Comparison of ENCODE assay signal across 16 mouse cellular contexts in the genomic region with DNA sequence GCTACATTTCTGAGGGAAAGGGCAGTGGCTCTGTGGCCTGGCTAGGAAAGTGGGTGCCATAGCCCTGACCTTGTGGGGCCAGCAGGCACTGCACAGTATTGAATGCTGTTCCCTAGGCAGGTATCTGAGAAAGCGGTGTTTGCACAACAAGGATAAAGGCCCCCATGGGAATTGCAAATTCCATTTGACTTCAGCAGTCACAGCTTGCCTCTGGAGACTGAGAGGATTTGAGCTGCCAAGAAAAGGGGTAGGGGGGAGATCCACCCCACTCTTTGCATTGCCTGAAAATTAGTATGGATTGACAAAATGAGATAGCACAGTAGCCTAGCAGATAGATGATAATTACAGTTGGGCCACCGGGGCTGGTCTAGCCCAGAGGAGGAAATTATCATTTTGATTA.
DNase-seq lines count a peak whose midpoint lies in the region; ATAC-seq lines count a peak whose summit lies in the region.
"Had no signal": no experiment of that assay in that cellular context is flagged by ENCODE, and none has a peak within 500 bp of the region (broad histone marks: within the 10 kb centered on the region; RNA-seq: fewer than 3 reads in every experiment).

No protein-coding gene starts in this region.

- peak overlapping the region; percentile 59 for H3K27ac ChIP-seq in heart, embryonic 15.5 days
- no peak overlapping the region for H3K27ac ChIP-seq in embryonic facial prominence, embryonic 13.5 days
- H3K27ac ChIP-seq in hindbrain, embryonic 13.5 days: peak overlapping the region; percentile 86
- peak overlapping the region; percentile 66 for H3K27ac ChIP-seq in midbrain, embryonic 15.5 days

- H3K9ac ChIP-seq in heart, embryonic 15.5 days: no peak overlapping the region
- H3K9ac ChIP-seq in embryonic facial prominence, embryonic 13.5 days: no peak overlapping the region
- H3K9ac ChIP-seq in hindbrain, embryonic 13.5 days: no peak overlapping the region
- H3K9ac ChIP-seq in midbrain, embryonic 15.5 days: no peak overlapping the region
- H3K9ac ChIP-seq: liver, postnatal 0 days had no signal

- no peak overlapping the region for H3K4me3 ChIP-seq in heart, embryonic 15.5 days
- H3K4me3 ChIP-seq in embryonic facial prominence, embryonic 13.5 days: no peak overlapping the region
- H3K4me3 ChIP-seq in hindbrain, embryonic 13.5 days: no peak overlapping the region
- H3K4me3 ChIP-seq in midbrain, embryonic 15.5 days: no peak overlapping the region
- H3K4me3 ChIP-seq: megakaryocyte, embryonic 14.5 days had no signal

- peak overlapping the region; percentile 20 for H3K4me2 ChIP-seq in heart, embryonic 15.5 days
- H3K4me2 ChIP-seq in embryonic facial prominence, embryonic 13.5 days: peak overlapping the region; percentile 20; the same call in 1 of the 2 replicates
- H3K4me2 ChIP-seq in hindbrain, embryonic 13.5 days: no peak overlapping the region; the same call in 1 of the 2 replicates
- peak overlapping the region; percentile 7; the same call in 1 of the 2 replicates for H3K4me2 ChIP-seq in midbrain, embryonic 15.5 days

- H3K36me3 ChIP-seq in heart, embryonic 15.5 days: no peaks in the 10 kb centered on the region
- H3K36me3 ChIP-seq in embryonic facial prominence, embryonic 13.5 days: no peaks in the 10 kb centered on the region
- no peaks in the 10 kb centered on the region for H3K36me3 ChIP-seq in hindbrain, embryonic 13.5 days
- no peaks in the 10 kb centered on the region for H3K36me3 ChIP-seq in midbrain, embryonic 15.5 days (replicated peaks)

- ATAC-seq in heart, embryonic 15.5 days (replicated peaks; ENCODE audit: insufficient number of reproducible peaks, insufficient read depth, low FRiP score, low read depth): peak; percentile 15; the same call in 1 of the 2 replicates
- ATAC-seq in embryonic facial prominence, embryonic 13.5 days (ENCODE audit: insufficient number of reproducible peaks, insufficient read depth, low FRiP score, low TSS enrichment, low read depth): 0 out of 2 replicates have a peak, but pooled peaks have one; percentile 30
- ATAC-seq in hindbrain, embryonic 13.5 days (ENCODE audit: low FRiP score): peak; percentile 70
- peak; percentile 62 for ATAC-seq in midbrain, embryonic 15.5 days (replicated peaks)
- ATAC-seq: CD4-positive, CD25-positive, alpha-beta regulatory T cell, adult 4 months; liver, postnatal 0 days had no signal

- 30% methylated on average over 2 of the region's 2 CpGs for WGBS in heart, embryonic 15.5 days
- 27% methylated on average over 2 of the region's 2 CpGs for WGBS in embryonic facial prominence, embryonic 13.5 days
- WGBS in hindbrain, embryonic 13.5 days: 17% methylated on average over 2 of the region's 2 CpGs
- WGBS in midbrain, embryonic 15.5 days: 12% methylated on average over 2 of the region's 2 CpGs

- H3K4me1 ChIP-seq in heart, embryonic 15.5 days (replicated peaks): peaks cover 31% of the 10 kb centered on the region
- peaks cover 16% of the 10 kb centered on the region for H3K4me1 ChIP-seq in embryonic facial prominence, embryonic 13.5 days
- peaks cover 45% of the 10 kb centered on the region for H3K4me1 ChIP-seq in hindbrain, embryonic 13.5 days (replicated peaks)
- peaks cover 26% of the 10 kb centered on the region for H3K4me1 ChIP-seq in midbrain, embryonic 15.5 days

- no peaks in the 10 kb centered on the region for H3K9me3 ChIP-seq in heart, embryonic 15.5 days (replicated peaks)
- no peaks in the 10 kb centered on the region for H3K9me3 ChIP-seq in embryonic facial prominence, embryonic 13.5 days
- H3K9me3 ChIP-seq in hindbrain, embryonic 13.5 days: no peaks in the 10 kb centered on the region
- no peaks in the 10 kb centered on the region for H3K9me3 ChIP-seq in midbrain, embryonic 15.5 days
- H3K9me3 ChIP-seq: megakaryocyte, embryonic 14.5 days had no signal

- no peaks in the 10 kb centered on the region for H3K27me3 ChIP-seq in heart, embryonic 15.5 days
- no peaks in the 10 kb centered on the region for H3K27me3 ChIP-seq in embryonic facial prominence, embryonic 13.5 days
- peaks cover 13% of the 10 kb centered on the region for H3K27me3 ChIP-seq in hindbrain, embryonic 13.5 days
- H3K27me3 ChIP-seq in midbrain, embryonic 15.5 days (replicated peaks): no peaks in the 10 kb centered on the region
- H3K27me3 ChIP-seq: megakaryocyte, embryonic 14.5 days had no signal

- no peak for DNase-seq in heart, postnatal 4 days
- no peak for DNase-seq in right cerebral cortex, postnatal 14 days
- no peak for DNase-seq in adrenal gland, postnatal 25 days
- DNase-seq in kidney, postnatal 4 days: no peak
- DNase-seq: cerebellum, postnatal 36 days; gastrocnemius, postnatal 36 days; kidney, adult 11 months; kidney, postnatal 36 days; left cerebral cortex, postnatal 4 days; liver, postnatal 0 days had no signal

Comparison
In these comparisons a context has a peak if more than half of its experiments do, and no peak if none do; other contexts are left out.
1. ATAC-seq: peak in every context shown above with its lines; median percentile 70 in hindbrain, embryonic 13.5 days; 62 in midbrain, embryonic 15.5 days; 30 in embryonic facial prominence, embryonic 13.5 days; 15 in heart, embryonic 15.5 days.